Mouse (Mus musculus): ENCODE results near the gene Gpr68. TPM values are rescaled to one million over a fixed set of nuclear protein-coding genes. Genes with fewer than 3 reads are reported as not detected.

Gpr68 gene
- polyA plus RNA-seq, 1 experiment from 2014 or later = 0.53 TPM

DNA sequence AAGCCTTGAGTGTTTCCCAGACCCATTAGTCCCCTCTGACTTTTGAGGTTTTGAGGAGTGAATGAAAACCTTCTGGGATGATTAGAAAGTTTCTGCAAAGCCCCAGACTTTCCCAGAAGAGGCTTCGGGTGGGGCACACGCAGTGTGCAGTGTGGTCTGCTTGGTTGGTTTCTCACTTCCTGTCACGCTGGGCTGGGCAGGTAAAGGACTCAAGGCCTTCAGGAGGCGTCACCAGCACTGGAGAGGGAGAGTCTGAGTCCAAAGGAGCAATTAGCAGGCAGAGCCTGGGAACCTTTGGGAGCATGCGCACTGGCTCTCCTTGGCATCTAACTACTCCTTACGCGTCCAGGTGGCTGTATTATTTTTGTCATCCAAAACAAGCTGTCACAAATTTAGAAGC lies 50.2 kb downstream of the Gpr68 start:
- ATAC-seq (replicated peaks; ENCODE audit: low FRiP score, low TSS enrichment, low read depth) (no peak), DNase-seq (ENCODE audit: low spot score) (no peak)
- no peak overlapping the region for H3K4me3 ChIP-seq (ENCODE audit: low read depth, low read length)
- H3K9me3 ChIP-seq (ENCODE audit: control insufficient read depth, low read length) = no peaks in the 10 kb centered on the region
- no peaks in the 10 kb centered on the region for H3K36me3 ChIP-seq (ENCODE audit: control insufficient read depth, insufficient read depth, low read length)
- WGBS = 74% methylated on average over 7 of the region's 7 CpGs
- no peak overlapping the region for H3K27ac ChIP-seq (ENCODE audit: low read depth)
- H3K4me2 ChIP-seq (ENCODE audit: low read length) = no peak overlapping the region
- H3K27me3 ChIP-seq (replicated peaks; ENCODE audit: control insufficient read depth, insufficient read depth, low read length) = no peaks in the 10 kb centered on the region
- no peaks in the 10 kb centered on the region for H3K4me1 ChIP-seq (replicated peaks; ENCODE audit: control insufficient read depth, insufficient read depth, low read length)
- H3K9ac ChIP-seq (ENCODE audit: low read length) = no peak overlapping the region

DNA sequence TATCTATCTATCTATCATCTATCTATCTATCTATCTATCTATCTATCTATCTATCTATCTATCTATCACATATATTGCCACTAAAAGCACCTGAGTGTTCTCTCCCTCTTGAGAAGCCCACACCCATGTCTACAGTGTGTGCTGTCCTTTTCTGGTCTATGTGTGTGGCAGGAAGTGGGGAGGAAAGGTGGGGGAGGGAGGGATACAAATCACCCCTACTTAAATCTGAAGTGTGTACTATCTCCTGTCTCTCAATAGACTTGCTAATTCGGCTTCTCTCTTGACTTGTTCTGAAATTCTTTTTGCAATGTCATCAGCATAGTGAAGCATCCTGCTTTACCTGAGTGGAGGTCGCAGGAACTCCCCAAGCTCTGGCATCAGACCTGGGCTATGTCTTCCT lies 51.7 kb downstream of the Gpr68 start:
- Histone ChIP-seq H3K27ac (ENCODE audit: low read depth) (no peak overlapping the region), H3K27me3 (replicated peaks; ENCODE audit: control insufficient read depth, insufficient read depth, low read length) (no peaks in the 10 kb centered on the region), H3K4me2 (ENCODE audit: low read length) (no peak overlapping the region), H3K9ac (ENCODE audit: low read length) (no peak overlapping the region), H3K4me3 (ENCODE audit: low read depth, low read length) (no peak overlapping the region), H3K9me3 (ENCODE audit: control insufficient read depth, low read length) (no peaks in the 10 kb centered on the region), H3K4me1 (replicated peaks; ENCODE audit: control insufficient read depth, insufficient read depth, low read length) (no peaks in the 10 kb centered on the region), H3K36me3 (ENCODE audit: control insufficient read depth, insufficient read depth, low read length) (no peaks in the 10 kb centered on the region)
- no peak for ATAC-seq (replicated peaks; ENCODE audit: low FRiP score, low TSS enrichment, low read depth)
- DNase-seq (ENCODE audit: low spot score) = no peak
- WGBS = 75% methylated on average over 2 of the region's 2 CpGs

DNA sequence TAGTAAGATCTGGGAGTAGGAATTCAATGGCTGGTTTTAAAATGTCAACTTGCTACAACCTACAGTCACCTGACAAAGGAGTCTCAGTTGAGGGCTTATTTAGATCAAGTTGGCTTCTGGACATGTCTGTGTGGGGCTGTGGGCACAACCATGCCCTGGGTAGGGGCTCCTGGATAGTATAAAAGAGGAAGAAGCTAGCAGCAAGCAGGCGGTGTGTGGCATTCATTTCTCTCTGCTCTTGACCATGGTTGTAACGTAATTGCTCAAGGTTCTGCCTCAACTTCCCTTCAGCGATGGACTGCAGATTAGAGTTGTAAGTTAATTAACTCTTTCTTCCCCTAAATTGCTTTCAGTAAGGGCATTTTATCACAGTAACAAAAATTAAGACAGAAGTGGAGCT lies 55.6 kb downstream of the Gpr68 start:
- DNase-seq (ENCODE audit: low spot score) (no peak), ATAC-seq (replicated peaks; ENCODE audit: low FRiP score, low TSS enrichment, low read depth) (no peak)
- H3K4me2 ChIP-seq (ENCODE audit: low read length) = no peak overlapping the region
- H3K4me3 ChIP-seq (ENCODE audit: low read depth, low read length) = no peak overlapping the region
- 81% methylated on average over 3 of the region's 3 CpGs for WGBS
- H3K36me3 ChIP-seq (ENCODE audit: control insufficient read depth, insufficient read depth, low read length) = no peaks in the 10 kb centered on the region
- no peak overlapping the region for H3K27ac ChIP-seq (ENCODE audit: low read depth)
- no peaks in the 10 kb centered on the region for H3K9me3 ChIP-seq (ENCODE audit: control insufficient read depth, low read length)
- H3K27me3 ChIP-seq (replicated peaks; ENCODE audit: control insufficient read depth, insufficient read depth, low read length) = no peaks in the 10 kb centered on the region
- no peak overlapping the region for H3K9ac ChIP-seq (ENCODE audit: low read length)
- H3K4me1 ChIP-seq (replicated peaks; ENCODE audit: control insufficient read depth, insufficient read depth, low read length) = no peaks in the 10 kb centered on the region

DNA sequence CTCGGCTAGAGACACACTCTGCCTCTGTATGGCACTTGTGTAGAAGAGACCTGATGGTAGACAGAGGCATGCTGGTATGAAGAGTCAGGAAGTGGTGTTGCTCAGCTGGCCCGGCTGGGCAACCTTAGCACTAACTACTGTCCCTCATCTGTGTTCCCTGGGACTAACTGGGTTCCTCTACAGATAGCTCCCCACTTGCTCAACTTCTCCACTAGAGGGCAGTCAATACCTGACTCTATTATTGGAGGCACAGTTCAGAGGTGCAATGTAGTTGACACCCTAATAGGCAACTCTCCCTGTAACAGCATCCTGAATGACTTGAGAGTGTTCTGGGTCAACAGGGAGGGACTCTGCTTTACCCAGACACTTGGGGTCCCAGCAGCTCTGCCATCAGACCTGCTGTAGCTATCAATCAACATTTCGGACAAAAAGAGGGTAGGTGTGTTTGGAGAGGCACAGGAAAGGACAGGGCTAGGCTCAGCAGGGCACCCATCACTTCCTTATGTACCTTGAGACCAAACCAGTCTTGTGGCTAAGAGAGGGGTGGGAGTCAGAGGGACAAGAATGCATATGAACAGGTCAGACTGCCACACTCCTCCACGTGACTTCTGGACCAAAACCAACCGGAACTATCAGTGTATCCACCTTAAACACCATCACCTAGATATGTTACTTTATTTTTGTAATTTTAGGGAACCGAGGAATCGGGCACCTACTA lies 58.4 kb downstream of the Gpr68 start:
- peak; percentile 60 for DNase-seq (ENCODE audit: low spot score)
- H3K4me1 ChIP-seq (replicated peaks; ENCODE audit: control insufficient read depth, insufficient read depth, low read length) = no peaks in the 10 kb centered on the region
- H3K9me3 ChIP-seq (ENCODE audit: control insufficient read depth, low read length) = no peaks in the 10 kb centered on the region
- no peak overlapping the region for H3K27ac ChIP-seq (ENCODE audit: low read depth)
- no peak overlapping the region for H3K9ac ChIP-seq (ENCODE audit: low read length)
- H3K36me3 ChIP-seq (ENCODE audit: control insufficient read depth, insufficient read depth, low read length) = no peaks in the 10 kb centered on the region
- 77% methylated on average over 7 of the region's 7 CpGs for WGBS
- ATAC-seq (replicated peaks; ENCODE audit: low FRiP score, low TSS enrichment, low read depth) = peak; percentile 82; the same call in 1 of the 2 replicates
- no peaks in the 10 kb centered on the region for H3K27me3 ChIP-seq (replicated peaks; ENCODE audit: control insufficient read depth, insufficient read depth, low read length)
- H3K4me3 ChIP-seq (ENCODE audit: low read depth, low read length) = no peak overlapping the region
- no peak overlapping the region for H3K4me2 ChIP-seq (ENCODE audit: low read length)

DNA sequence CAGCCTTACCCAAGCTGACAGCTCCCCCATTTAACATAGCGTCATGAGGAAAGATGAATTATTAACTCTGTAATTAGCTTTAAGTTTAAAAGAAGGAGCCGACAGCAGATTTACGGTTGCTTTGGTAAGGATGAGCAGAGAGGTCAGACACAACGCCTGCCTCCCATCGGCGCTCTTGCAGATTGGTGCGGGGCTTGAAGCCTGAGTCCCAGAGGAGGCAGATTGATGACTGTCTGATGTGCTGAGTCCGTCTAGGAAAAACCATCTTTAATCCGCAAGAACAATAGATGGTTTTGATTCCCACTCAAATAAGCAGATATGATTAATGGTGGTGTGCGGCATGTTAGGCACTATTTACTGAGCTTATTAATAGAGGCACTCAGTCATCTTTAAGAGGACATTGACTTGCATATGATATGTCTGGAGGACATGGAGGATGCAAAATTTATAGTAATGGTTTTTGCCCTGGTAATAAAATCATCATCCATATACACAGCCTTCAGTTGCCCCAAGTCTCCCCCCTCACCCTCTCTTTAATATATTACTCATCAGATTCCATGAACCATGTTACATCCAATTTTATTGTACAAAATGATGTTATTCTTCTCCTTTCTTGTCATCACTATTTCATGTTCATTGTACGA lies 60.4 kb downstream of the Gpr68 start:
- ATAC-seq (replicated peaks; ENCODE audit: low FRiP score, low TSS enrichment, low read depth) (no peak), DNase-seq (ENCODE audit: low spot score) (no peak)
- Histone ChIP-seq H3K27me3 (replicated peaks; ENCODE audit: control insufficient read depth, insufficient read depth, low read length) (no peaks in the 10 kb centered on the region), H3K9ac (ENCODE audit: low read length) (no peak overlapping the region), H3K4me2 (ENCODE audit: low read length) (no peak overlapping the region), H3K4me1 (replicated peaks; ENCODE audit: control insufficient read depth, insufficient read depth, low read length) (no peaks in the 10 kb centered on the region), H3K36me3 (ENCODE audit: control insufficient read depth, insufficient read depth, low read length) (no peaks in the 10 kb centered on the region), H3K9me3 (ENCODE audit: control insufficient read depth, low read length) (no peaks in the 10 kb centered on the region), H3K4me3 (ENCODE audit: low read depth, low read length) (no peak overlapping the region), H3K27ac (ENCODE audit: low read depth) (no peak overlapping the region)
- 34% methylated on average over 11 of the region's 11 CpGs for WGBS

DNA sequence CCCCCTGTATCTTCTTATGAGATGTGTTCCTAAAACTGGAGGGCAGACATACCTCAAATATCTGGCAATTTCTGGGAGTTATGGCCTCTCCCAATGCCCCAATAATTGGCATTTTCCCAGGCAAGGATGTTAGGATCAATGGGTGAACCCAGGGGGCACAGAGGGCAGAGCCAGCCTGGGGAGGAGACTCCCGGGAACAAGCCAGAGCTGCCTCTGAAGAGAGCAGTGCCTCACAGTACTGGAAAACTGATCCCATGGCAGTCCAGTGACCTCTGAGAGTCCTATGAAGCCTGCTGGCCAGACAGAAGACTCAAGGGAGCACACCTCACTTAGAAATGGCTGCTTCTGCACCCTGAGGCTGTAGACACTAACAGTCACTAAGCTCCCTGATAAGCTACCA lies 61.4 kb downstream of the Gpr68 start:
- H3K36me3 ChIP-seq (ENCODE audit: control insufficient read depth, insufficient read depth, low read length) = no peaks in the 10 kb centered on the region
- H3K4me1 ChIP-seq (replicated peaks; ENCODE audit: control insufficient read depth, insufficient read depth, low read length) = no peaks in the 10 kb centered on the region
- DNase-seq (ENCODE audit: low spot score) (no peak), ATAC-seq (replicated peaks; ENCODE audit: low FRiP score, low TSS enrichment, low read depth) (no peak)
- no peak overlapping the region for H3K9ac ChIP-seq (ENCODE audit: low read length)
- WGBS = 50% methylated on average over 1 of the region's 1 CpGs
- H3K27ac ChIP-seq (ENCODE audit: low read depth) = no peak overlapping the region
- H3K9me3 ChIP-seq (ENCODE audit: control insufficient read depth, low read length) = no peaks in the 10 kb centered on the region
- no peak overlapping the region for H3K4me2 ChIP-seq (ENCODE audit: low read length)
- H3K27me3 ChIP-seq (replicated peaks; ENCODE audit: control insufficient read depth, insufficient read depth, low read length) = no peaks in the 10 kb centered on the region
- no peak overlapping the region for H3K4me3 ChIP-seq (ENCODE audit: low read depth, low read length)

DNA sequence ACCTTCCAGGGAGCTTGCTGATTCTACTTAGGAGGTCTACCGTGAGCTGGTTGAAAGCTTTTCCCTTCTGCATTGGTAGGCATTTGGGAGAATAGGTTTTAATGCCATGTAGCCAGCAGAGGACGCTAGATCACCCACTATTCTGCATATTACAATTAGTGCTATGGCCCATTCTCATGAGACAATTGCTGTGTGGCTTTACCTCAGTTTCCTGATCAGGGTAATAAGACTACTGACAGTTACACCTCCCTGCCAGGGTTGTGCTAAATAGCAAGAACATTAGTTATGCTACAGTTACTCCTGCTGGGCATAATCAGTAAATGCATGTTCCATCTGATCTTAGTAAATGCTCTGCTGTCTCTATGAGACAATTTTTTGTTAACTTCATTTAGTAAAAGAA lies 62.2 kb downstream of the Gpr68 start:
- Histone ChIP-seq H3K4me1 (replicated peaks; ENCODE audit: control insufficient read depth, insufficient read depth, low read length) (no peaks in the 10 kb centered on the region), H3K36me3 (ENCODE audit: control insufficient read depth, insufficient read depth, low read length) (no peaks in the 10 kb centered on the region), H3K9me3 (ENCODE audit: control insufficient read depth, low read length) (no peaks in the 10 kb centered on the region), H3K4me2 (ENCODE audit: low read length) (no peak overlapping the region), H3K27ac (ENCODE audit: low read depth) (no peak overlapping the region), H3K4me3 (ENCODE audit: low read depth, low read length) (no peak overlapping the region), H3K9ac (ENCODE audit: low read length) (no peak overlapping the region), H3K27me3 (replicated peaks; ENCODE audit: control insufficient read depth, insufficient read depth, low read length) (no peaks in the 10 kb centered on the region)
- ATAC-seq (replicated peaks; ENCODE audit: low FRiP score, low TSS enrichment, low read depth) = no peak
- WGBS = 37% methylated on average over 2 of the region's 2 CpGs
- no peak for DNase-seq (ENCODE audit: low spot score)

DNA sequence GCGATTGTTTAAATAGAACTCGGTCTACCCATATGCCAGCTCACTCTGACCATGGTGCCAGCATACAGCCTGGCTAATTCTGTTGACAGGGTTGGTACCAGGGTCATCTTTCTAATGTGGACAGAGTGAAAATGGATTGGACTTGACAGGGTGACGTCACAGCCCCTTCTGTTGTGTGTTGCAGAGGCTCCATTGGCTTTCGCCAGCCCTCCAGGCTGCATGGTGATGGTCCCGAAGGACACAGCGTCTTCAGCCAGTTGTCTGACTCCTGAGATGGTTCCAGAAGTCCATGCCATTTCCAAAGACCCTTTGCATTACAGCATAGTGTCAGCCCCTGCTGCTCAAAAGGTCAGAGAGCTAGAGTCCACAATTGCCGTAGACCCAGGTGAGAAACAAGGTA lies 63.5 kb downstream of the Gpr68 start:
- Histone ChIP-seq H3K4me3 (ENCODE audit: low read depth, low read length) (no peak overlapping the region), H3K9me3 (ENCODE audit: control insufficient read depth, low read length) (no peaks in the 10 kb centered on the region), H3K27ac (ENCODE audit: low read depth) (no peak overlapping the region), H3K27me3 (replicated peaks; ENCODE audit: control insufficient read depth, insufficient read depth, low read length) (no peaks in the 10 kb centered on the region), H3K9ac (ENCODE audit: low read length) (no peak overlapping the region), H3K4me1 (replicated peaks; ENCODE audit: control insufficient read depth, insufficient read depth, low read length) (no peaks in the 10 kb centered on the region), H3K4me2 (ENCODE audit: low read length) (no peak overlapping the region), H3K36me3 (ENCODE audit: control insufficient read depth, insufficient read depth, low read length) (no peaks in the 10 kb centered on the region)
- WGBS = 86% methylated on average over 7 of the region's 7 CpGs
- ATAC-seq (replicated peaks; ENCODE audit: low FRiP score, low TSS enrichment, low read depth) (no peak), DNase-seq (ENCODE audit: low spot score) (no peak)

DNA sequence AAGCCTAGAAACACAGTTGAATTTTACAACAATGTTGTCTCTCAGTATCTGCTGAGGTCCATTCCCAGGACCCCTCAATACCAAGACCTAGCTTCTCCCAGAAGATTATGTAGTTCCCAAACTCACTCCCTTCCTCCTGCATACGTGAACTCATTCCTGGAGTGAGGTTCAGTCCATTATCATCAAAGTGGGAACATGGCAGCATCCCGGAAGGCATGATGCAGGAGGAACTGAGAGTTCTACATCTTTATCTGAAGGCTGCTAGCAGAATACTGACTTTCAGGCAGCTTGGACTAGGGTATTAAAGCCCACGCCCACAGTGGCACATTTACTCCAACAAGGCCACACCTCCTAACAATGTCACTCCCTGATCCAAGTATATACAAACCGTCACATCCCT lies 64.8 kb downstream of the Gpr68 start:
- ATAC-seq (replicated peaks; ENCODE audit: low FRiP score, low TSS enrichment, low read depth) = no peak
- DNase-seq (ENCODE audit: low spot score) = no peak
- Histone ChIP-seq H3K4me2 (ENCODE audit: low read length) (no peak overlapping the region), H3K4me3 (ENCODE audit: low read depth, low read length) (no peak overlapping the region), H3K4me1 (replicated peaks; ENCODE audit: control insufficient read depth, insufficient read depth, low read length) (no peaks in the 10 kb centered on the region), H3K9ac (ENCODE audit: low read length) (no peak overlapping the region), H3K27ac (ENCODE audit: low read depth) (no peak overlapping the region), H3K9me3 (ENCODE audit: control insufficient read depth, low read length) (no peaks in the 10 kb centered on the region), H3K36me3 (ENCODE audit: control insufficient read depth, insufficient read depth, low read length) (no peaks in the 10 kb centered on the region), H3K27me3 (replicated peaks; ENCODE audit: control insufficient read depth, insufficient read depth, low read length) (no peaks in the 10 kb centered on the region)
- 69% methylated on average over 4 of the region's 4 CpGs for WGBS
